Mouse (Mus musculus): ENCODE results near the gene Gad2.

DNA sequence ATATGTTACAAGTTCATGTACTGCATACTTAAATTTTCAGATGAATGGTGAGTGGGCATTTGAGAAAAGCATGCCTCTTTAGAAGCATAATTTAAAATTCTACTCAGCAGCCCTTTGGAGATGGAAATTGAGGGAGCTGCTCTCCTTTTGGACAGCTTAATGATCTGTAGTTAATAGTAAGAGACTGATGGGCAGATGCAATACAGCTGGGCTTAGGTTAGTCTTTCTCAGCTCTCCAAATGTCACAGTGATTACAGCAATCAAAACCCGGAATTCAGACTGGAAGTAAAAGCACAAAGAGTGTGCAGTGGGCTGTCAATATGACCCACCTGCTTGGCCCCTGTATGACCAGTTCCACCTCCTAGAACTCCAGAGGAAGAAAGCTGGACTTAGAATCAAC, 24.1 kb downstream of the Gad2 start:
- no peak for TF ChIP-seq ZKSCAN1 (IDR thresholded peaks at IDR 0.05; ENCODE audit: low read depth, low read length)
- no peak for TF ChIP-seq RAD21 (IDR thresholded peaks at IDR 0.05; ENCODE audit: low read depth, low read length)
- TF ChIP-seq GATA1 (IDR thresholded peaks at IDR 0.05; ENCODE audit: low read depth, low read length): no peak
- TF ChIP-seq NRF1 (IDR thresholded peaks at IDR 0.05; ENCODE audit: insufficient read depth, low read depth, low read length, poor library complexity, severe bottlenecking): no peak
- no peak for TF ChIP-seq GABPA (IDR thresholded peaks at IDR 0.05; ENCODE audit: low read depth, low read length)
- TF ChIP-seq ELF1 (IDR thresholded peaks at IDR 0.05; ENCODE audit: low read depth, low read length): no peak
- no peak for TF ChIP-seq CTCF (IDR thresholded peaks at IDR 0.05 in 2 of 3, conservative IDR thresholded peaks at IDR 0.05 in 1 of 3; ENCODE audit: control insufficient read depth in 1 of 3, insufficient read depth in 1 of 3, low read depth in 2 of 3, low read length in 3 of 3, poor library complexity in 1 of 3, severe bottlenecking in 1 of 3)
- TF ChIP-seq TBP (IDR thresholded peaks at IDR 0.05; ENCODE audit: low read depth, low read length): no peak
- no peak for TF ChIP-seq JUND (IDR thresholded peaks at IDR 0.05; ENCODE audit: low read depth, low read length)
- no peak for TF ChIP-seq POLR2A (IDR thresholded peaks at IDR 0.05; ENCODE audit: control insufficient read depth in 1 of 2, insufficient read depth in 1 of 2, low read depth in 1 of 2, low read length in 2 of 2, poor library complexity in 1 of 2)
- TF ChIP-seq CHD1 (IDR thresholded peaks at IDR 0.05; ENCODE audit: low read depth, low read length): no peak
- no peak for TF ChIP-seq EP300 (IDR thresholded peaks at IDR 0.05; ENCODE audit: low read depth in 1 of 2, low read length in 2 of 2)
- no peak for TF ChIP-seq MAFK (IDR thresholded peaks at IDR 0.05; ENCODE audit: borderline replicate concordance, low read depth, low read length)
